Mouse (Mus musculus) lung, adult 2 months (tissue): ENCODE results near the gene Rtl10. TPM values are rescaled to one million over a fixed set of nuclear protein-coding genes. Genes with fewer than 3 reads are reported as not detected.
"Not testable (repeated sequence)": the region's sequence is repeated elsewhere in the genome, so short reads cannot be mapped to it uniquely, and the experiment has no call there.

ENCODE experiments used
- DNase-seq: peaks from one replicate; pipeline ENCODE4 v3.0.0; 2022
- H3K4me1 ChIP-seq: fragments of 200-500 bp; 2 replicates; pipeline ENCODE4 v1.6.1; 2011; ENCODE audit warnings: low read length; ENCODE audit not compliant: control insufficient read depth, insufficient read depth
- H3K4me3 ChIP-seq: fragments of 200-500 bp; replicated peaks from 2 replicates; pipeline ENCODE3; 2011; ENCODE audit warnings: low read depth, mild to moderate bottlenecking, control low read depth, low read length; ENCODE audit errors: extremely low read depth
- CTCF ChIP-seq: fragments of 200-500 bp; IDR thresholded peaks from 2 replicates; pipeline ENCODE4 v1.5.1; 2011; ENCODE audit warnings: mild to moderate bottlenecking, low read length, control low read depth; ENCODE audit not compliant: insufficient read depth
- POLR2A ChIP-seq: fragments of 200-500 bp; IDR thresholded peaks from 2 replicates; pipeline ENCODE4 v1.6.1; 2011; ENCODE audit warnings: low read depth, mild to moderate bottlenecking, control low read depth, low read length, borderline replicate concordance; ENCODE audit errors: extremely low read depth
- WGBS: fragments of 180-500 bp; shearing (Covaris S2); methylation state at CpG from one replicate; pipeline ENCODE4 v1.1.7; 2018; 5-methylcytosine and 5-hydroxymethylcytosine counted together
- polyA plus RNA-seq: library from polyadenylated mRNA; depleted of rRNA; stranded (reverse); fragments of >200 nt; gene quantifications from 2 replicates; pipeline ENCODE4 v1.2.3, GENCODE M21; 2012

Gene Rtl10
- polyA plus RNA-seq, 1 experiment, result 6.5 TPM

GRCm38 (mm10) chr16:18498996-18499395, 295 bp downstream of the Rtl10 start:
- DNase-seq, result no peak
- 0 out of 2 replicates have a peak, but pooled peaks cover 3% of the 10 kb centered on the region for H3K4me1 ChIP-seq
- no peak for TF ChIP-seq POLR2A
- peak overlapping the region; percentile 85 for H3K4me3 ChIP-seq
- WGBS, result under 1% methylated on average over 24 of the region's 24 CpGs

GRCm38 (mm10) chr16:18501531-18501930, 2.8 kb downstream of the Rtl10 start:
- Histone ChIP-seq H3K4me1 (0 out of 2 replicates have a peak, but pooled peaks cover 3% of the 10 kb centered on the region), H3K4me3 (no peak overlapping the region)
- TF ChIP-seq CTCF (no peak), POLR2A (no peak)
- no peak for DNase-seq
- WGBS, result 93% methylated on average over 6 of the region's 6 CpGs

GRCm38 (mm10) chr16:18503566-18504342, 5.1 kb downstream of the Rtl10 start:
- no peak for DNase-seq
- Histone ChIP-seq H3K4me1 (no peaks in the 10 kb centered on the region), H3K4me3 (no peak overlapping the region)
- 86% methylated on average over 14 of the region's 14 CpGs for WGBS
- TF ChIP-seq POLR2A (no peak), CTCF (no peak)

GRCm38 (mm10) chr16:18506524-18507199, 8.0 kb downstream of the Rtl10 start:
- TF ChIP-seq CTCF, result no peak
- no peak for TF ChIP-seq POLR2A
- 98% methylated on average over 3 of the region's 3 CpGs for WGBS
- Histone ChIP-seq H3K4me3 (no peak overlapping the region), H3K4me1 (no peaks in the 10 kb centered on the region)
- DNase-seq, result no peak

- no peaks in the 10 kb centered on the region for H3K4me1 ChIP-seq
- TF ChIP-seq POLR2A (no peak), CTCF (no peak)
- no peak overlapping the region for H3K4me3 ChIP-seq
- 51% methylated on average over 1 of the region's 1 CpGs for WGBS
- no peak for DNase-seq
Observed at GRCm38 (mm10) chr16:18507200-18507549, 8.5 kb downstream of the Rtl10 start.

- TF ChIP-seq CTCF (no peak), POLR2A (no peak)
- H3K4me3 ChIP-seq, result no peak overlapping the region
- 87% methylated on average over 5 of the region's 5 CpGs for WGBS
- H3K4me1 ChIP-seq, result no peaks in the 10 kb centered on the region
- no peak for DNase-seq
Observed at GRCm38 (mm10) chr16:18511741-18512140, 13.0 kb downstream of the Rtl10 start.

GRCm38 (mm10) chr16:18513508-18513907, 14.8 kb downstream of the Rtl10 start:
- no peak overlapping the region for H3K4me3 ChIP-seq
- no peak for TF ChIP-seq POLR2A
- WGBS, result 15% methylated on average over 6 of the region's 6 CpGs
- DNase-seq, result no peak
- H3K4me1 ChIP-seq, result no peaks in the 10 kb centered on the region

GRCm38 (mm10) chr16:18518091-18518490, 19.4 kb downstream of the Rtl10 start:
- Histone ChIP-seq H3K4me3 (no peak overlapping the region), H3K4me1 (no peaks in the 10 kb centered on the region)
- no peak for DNase-seq
- TF ChIP-seq POLR2A (no peak), CTCF (peak; percentile 46; the same call in 1 of the 2 replicates)

GRCm38 (mm10) chr16:18523563-18524245, 25.0 kb downstream of the Rtl10 start:
- 82% methylated on average over 8 of the region's 8 CpGs for WGBS
- TF ChIP-seq CTCF (no peak), POLR2A (no peak)
- DNase-seq, result no peak

GRCm38 (mm10) chr16:18528656-18529055, 30.0 kb downstream of the Rtl10 start:
- 79% methylated on average over 5 of the region's 5 CpGs for WGBS
- no peak overlapping the region for H3K4me3 ChIP-seq

More at GRCm38 (mm10) chr16:18523563-18524245, 25.0 kb downstream of the Rtl10 start:
- Histone ChIP-seq H3K4me3 (no peak overlapping the region), H3K4me1 (no peaks in the 10 kb centered on the region)

GRCm38 (mm10) chr16:18533061-18533460, 34.4 kb downstream of the Rtl10 start:
- H3K4me1 ChIP-seq, H3K4me3 ChIP-seq, DNase-seq: not testable (repeated sequence)
- WGBS, result 97% methylated on average over 7 of the region's 7 CpGs

More at GRCm38 (mm10) chr16:18528656-18529055, 30.0 kb downstream of the Rtl10 start:
- TF ChIP-seq POLR2A (no peak), CTCF (no peak)
- no peaks in the 10 kb centered on the region for H3K4me1 ChIP-seq
- DNase-seq, result no peak
